Comparison of ENCODE assay signal across 8 mouse cellular contexts in genomic region chr15:12193880-12194816, GRCm38 (mm10). TPM values are rescaled to one million over a fixed set of nuclear protein-coding genes. Genes with fewer than 3 reads are reported as not detected.
DNase-seq lines count a peak whose midpoint lies in the region; ATAC-seq and TF ChIP-seq lines count a peak whose summit lies in the region.

No protein-coding gene starts in this region.

- H3K9ac ChIP-seq in lung, embryonic 15.5 days = peak overlapping the region; percentile 10
- no peak overlapping the region for H3K9ac ChIP-seq in limb, embryonic 11.5 days (ENCODE audit: low read length)
- H3K9ac ChIP-seq in stomach, embryonic 16.5 days (ENCODE audit: low read length) = peak overlapping the region; percentile 61
- no peak overlapping the region for H3K9ac ChIP-seq in midbrain, embryonic 14.5 days (replicated peaks; ENCODE audit: low read length)

- peak overlapping the region; percentile 91 for H3K27ac ChIP-seq in lung, embryonic 15.5 days
- H3K27ac ChIP-seq in limb, embryonic 11.5 days (replicated peaks; ENCODE audit: low read depth, low read length) = peak overlapping the region; percentile 60
- H3K27ac ChIP-seq in stomach, embryonic 16.5 days (ENCODE audit: low read length) = peak overlapping the region; percentile 94
- H3K27ac ChIP-seq in midbrain, embryonic 14.5 days (replicated peaks; ENCODE audit: low read depth, low read length) = no peak overlapping the region

- H3K36me3 ChIP-seq in lung, embryonic 15.5 days = peaks cover 9% of the 10 kb centered on the region
- peaks cover 5% of the 10 kb centered on the region; the same call in 1 of the 2 replicates for H3K36me3 ChIP-seq in limb, embryonic 11.5 days (ENCODE audit: control insufficient read depth, insufficient read depth, low read length)
- 0 out of 2 replicates have a peak, but pooled peaks cover 4% of the 10 kb centered on the region for H3K36me3 ChIP-seq in stomach, embryonic 16.5 days (ENCODE audit: control insufficient read depth, insufficient read depth, low read length)
- peaks cover 17% of the 10 kb centered on the region for H3K36me3 ChIP-seq in midbrain, embryonic 14.5 days (ENCODE audit: control insufficient read depth, insufficient read depth, low read length)

- H3K4me3 ChIP-seq in lung, embryonic 15.5 days = peak overlapping the region; percentile 8; the same call in 1 of the 2 replicates
- H3K4me3 ChIP-seq in lung, adult 2 months (replicated peaks; ENCODE audit: extremely low read depth, low read depth, low read length) = no peak overlapping the region
- H3K4me3 ChIP-seq in limb, embryonic 11.5 days (ENCODE audit: low read depth, low read length) = no peak overlapping the region
- peak overlapping the region; percentile 20 for H3K4me3 ChIP-seq in stomach, embryonic 16.5 days (replicated peaks; ENCODE audit: low read length)
- no peak overlapping the region for H3K4me3 ChIP-seq in midbrain, embryonic 14.5 days (replicated peaks; ENCODE audit: low read depth, low read length)

- no peak for TF ChIP-seq CTCF in lung, adult 2 months (IDR thresholded peaks at IDR 0.05; ENCODE audit: insufficient read depth, low read length)

- peak overlapping the region; percentile 46 for H3K4me2 ChIP-seq in lung, embryonic 15.5 days
- peak overlapping the region; percentile 17; the same call in 1 of the 2 replicates for H3K4me2 ChIP-seq in limb, embryonic 11.5 days (ENCODE audit: low read depth, severe bottlenecking)
- H3K4me2 ChIP-seq in stomach, embryonic 16.5 days (ENCODE audit: low read depth, low read length) = peak overlapping the region; percentile 49
- no peak overlapping the region for H3K4me2 ChIP-seq in midbrain, embryonic 14.5 days (ENCODE audit: low read length)

- H3K4me1 ChIP-seq in lung, embryonic 15.5 days = peaks cover 31% of the 10 kb centered on the region
- peaks cover 9% of the 10 kb centered on the region for H3K4me1 ChIP-seq in lung, adult 2 months (ENCODE audit: control insufficient read depth, insufficient read depth, low read length)
- peaks cover 23% of the 10 kb centered on the region for H3K4me1 ChIP-seq in limb, embryonic 11.5 days (ENCODE audit: control insufficient read depth, insufficient read depth, low read length)
- H3K4me1 ChIP-seq in stomach, embryonic 16.5 days (ENCODE audit: control insufficient read depth, insufficient read depth, low read length) = peaks cover 20% of the 10 kb centered on the region
- no peaks in the 10 kb centered on the region for H3K4me1 ChIP-seq in midbrain, embryonic 14.5 days (ENCODE audit: control insufficient read depth, insufficient read depth, low read length)

- WGBS in lung, embryonic 15.5 days = 19% methylated on average over 25 of the region's 25 CpGs
- WGBS in lung, adult 2 months = 21% methylated on average over 25 of the region's 25 CpGs
- 51% methylated on average over 25 of the region's 25 CpGs for WGBS in limb, embryonic 11.5 days
- 19% methylated on average over 25 of the region's 25 CpGs for whole genome bisulfite sequencing in stomach, embryonic 16.5 days
- WGBS in midbrain, embryonic 14.5 days = 73% methylated on average over 25 of the region's 25 CpGs

- DNase-seq in lung, adult 2 months = no peak
- DNase-seq in limb, embryonic 11.5 days (ENCODE audit: low spot score) = peak; percentile 57
- DNase-seq in MN1 (ENCODE audit: low spot score) = no peak
- no peak for DNase-seq in retina, embryonic 14.5 days (ENCODE audit: low spot score)
- no peak for DNase-seq in midbrain, embryonic 14.5 days

- no peaks in the 10 kb centered on the region for H3K27me3 ChIP-seq in lung, embryonic 15.5 days
- no peaks in the 10 kb centered on the region for H3K27me3 ChIP-seq in limb, embryonic 11.5 days (ENCODE audit: control insufficient read depth, insufficient read depth, low read length)
- H3K27me3 ChIP-seq in stomach, embryonic 16.5 days (ENCODE audit: control insufficient read depth, insufficient read depth, low read length) = no peaks in the 10 kb centered on the region
- no peaks in the 10 kb centered on the region for H3K27me3 ChIP-seq in midbrain, embryonic 14.5 days (ENCODE audit: control insufficient read depth, insufficient read depth, low read length)

- ATAC-seq in lung, embryonic 15.5 days (ENCODE audit: borderline replicate concordance, extremely low read depth, low FRiP score, low TSS enrichment) = peak; percentile 71
- ATAC-seq in erythroid progenitor cell, adult 5-6 weeks (replicated peaks; ENCODE audit: low FRiP score, poor library complexity, severe bottlenecking) = peak; percentile 56
- ATAC-seq in limb, embryonic 11.5 days (ENCODE audit: insufficient number of reproducible peaks, low FRiP score, low TSS enrichment, low read depth) = peak; percentile 56; the same call in 1 of the 2 replicates
- ATAC-seq in stomach, embryonic 16.5 days (ENCODE audit: insufficient read depth, low FRiP score) = peak; percentile 74
- ATAC-seq in midbrain, embryonic 14.5 days (ENCODE audit: low FRiP score, low TSS enrichment) = no peak

- TF ChIP-seq POLR2A in lung, adult 2 months (IDR thresholded peaks at IDR 0.05; ENCODE audit: borderline replicate concordance, extremely low read depth, low read depth, low read length) = no peak

- no peaks in the 10 kb centered on the region for H3K9me3 ChIP-seq in lung, embryonic 15.5 days
- H3K9me3 ChIP-seq in limb, embryonic 11.5 days (ENCODE audit: control insufficient read depth, low read length) = no peaks in the 10 kb centered on the region
- H3K9me3 ChIP-seq in stomach, embryonic 16.5 days (replicated peaks; ENCODE audit: control insufficient read depth, low read length) = no peaks in the 10 kb centered on the region
- no peaks in the 10 kb centered on the region for H3K9me3 ChIP-seq in midbrain, embryonic 14.5 days (ENCODE audit: control insufficient read depth, low read length)

RNA-seq across cellular contexts. Expression of gene Mtmr12, which starts 10.7 kb away (rescaled TPM):
- 18.2 and 19.1 TPM in 2 replicates for polyA plus RNA-seq in lung, embryonic 15.5 days (2015; fragmentation: Nextera tagmentation; extraction: Ambion mirVana)
- 20.2 and 25.9 TPM in 2 replicates for polyA plus RNA-seq in lung, adult 2 months (2012; rRNA removed)
- 7.9 and 15.1 TPM in 2 replicates for total RNA-seq in erythroid progenitor cell, adult 5-6 weeks (2015; ENCODE audit: low replicate concordance)
- 17.2 and 24.7 TPM in 2 replicates for total RNA-seq in erythroid progenitor cell, adult 5-6 weeks (2017; ENCODE audit: low replicate concordance)
- polyA plus RNA-seq in limb, embryonic 11.5 days (2014; fragmentation: Nextera tagmentation; extraction: Ambion mirVana) = 24.8 TPM in 2 replicates
- polyA plus RNA-seq in stomach, embryonic 16.5 days (2015; fragmentation: Nextera tagmentation; extraction: Ambion mirVana) = 16.1 and 17.2 TPM in 2 replicates
- polyA plus RNA-seq in midbrain, embryonic 14.5 days (2014; fragmentation: Nextera tagmentation; extraction: Ambion mirVana) = 6.6 and 9.0 TPM in 2 replicates

Comparison
In these comparisons a context has a peak if more than half of its experiments do, and no peak if none do; other contexts are left out.
1. H3K4me3 ChIP-seq: peak in lung, embryonic 15.5 days (single experiment) and stomach, embryonic 16.5 days (single experiment); none in lung, adult 2 months (single experiment), limb, embryonic 11.5 days (single experiment) and midbrain, embryonic 14.5 days (single experiment).
2. H3K9ac ChIP-seq: peak in lung, embryonic 15.5 days (single experiment) and stomach, embryonic 16.5 days (single experiment); none in limb, embryonic 11.5 days (single experiment) and midbrain, embryonic 14.5 days (single experiment).